Mouse (Mus musculus): ENCODE data around the gene Coro7. TPM values are rescaled to one million over a fixed set of nuclear protein-coding genes. Genes with fewer than 3 reads are reported as not detected.

Gene Coro7
- polyA plus RNA-seq, 1 experiment from 2014 or later: 35.5 TPM

Other genes starting within 250 kb of the Coro7 start
- 22.4 and 26.3 TPM in 2 replicates for gene Srl, start 138.0 kb downstream of the Coro7 start, polyA plus RNA-seq (2015; fragmentation: Nextera tagmentation; extraction: Ambion mirVana)
- 8.6 and 12.3 TPM in 2 replicates for gene Tfap4, start 119.9 kb downstream of the Coro7 start, polyA plus RNA-seq (2015; fragmentation: Nextera tagmentation; extraction: Ambion mirVana)
- gene Glis2, start 85.1 kb downstream of the Coro7 start, polyA plus RNA-seq (2015; fragmentation: Nextera tagmentation; extraction: Ambion mirVana): 17.2 and 18.7 TPM in 2 replicates
- gene Pam16, start 54.8 kb downstream of the Coro7 start, polyA plus RNA-seq (2015; fragmentation: Nextera tagmentation; extraction: Ambion mirVana): 150 and 179 TPM in 2 replicates
- 7.1 and 8.8 TPM in 2 replicates for gene Vasn, start 39.8 kb downstream of the Coro7 start, polyA plus RNA-seq (2015; fragmentation: Nextera tagmentation; extraction: Ambion mirVana)
- gene Dnaja3, start 39.8 kb downstream of the Coro7 start, polyA plus RNA-seq (2015; fragmentation: Nextera tagmentation; extraction: Ambion mirVana): 68.6 and 71.0 TPM in 2 replicates
- 50.8 and 51.4 TPM in 2 replicates for gene Nmral1, start 39.6 kb upstream of the Coro7 start, polyA plus RNA-seq (2015; fragmentation: Nextera tagmentation; extraction: Ambion mirVana)
- 119 and 120 TPM in 2 replicates for gene Hmox2, start 46.6 kb upstream of the Coro7 start, polyA plus RNA-seq (2015; fragmentation: Nextera tagmentation; extraction: Ambion mirVana)
- 130 and 137 TPM in 2 replicates for gene Cdip1, start 110.5 kb upstream of the Coro7 start, polyA plus RNA-seq (2015; fragmentation: Nextera tagmentation; extraction: Ambion mirVana)
- gene 4930562C15Rik, start 155.6 kb upstream of the Coro7 start, polyA plus RNA-seq (2015; fragmentation: Nextera tagmentation; extraction: Ambion mirVana): 0.54 and 0.60 TPM in 2 replicates
- 66.0 and 66.7 TPM in 2 replicates for gene Ubald1, start 200.5 kb upstream of the Coro7 start, polyA plus RNA-seq (2015; fragmentation: Nextera tagmentation; extraction: Ambion mirVana)
- gene Mgrn1, start 206.5 kb upstream of the Coro7 start, polyA plus RNA-seq (2015; fragmentation: Nextera tagmentation; extraction: Ambion mirVana): 122 and 125 TPM in 2 replicates

Measured in neural tube, embryonic 15.5 days (tissue).